Mouse (Mus musculus) embryonic facial prominence, embryonic 13.5 days (tissue): Measurements from ENCODE around the gene Mphosph6. TPM values are rescaled to one million over a fixed set of nuclear protein-coding genes. Genes with fewer than 3 reads are reported as not detected.

ENCODE experiments used
- ATAC-seq: fragments of 200-750 bp; cut with Nextera tagmentation; 2 replicates; pipeline ENCODE4 v1.8.0; 2017; ENCODE audit warnings: low read depth; ENCODE audit not compliant: insufficient number of reproducible peaks, insufficient read depth, low FRiP score, low TSS enrichment
- H3K27ac ChIP-seq: fragments of 300-500 bp; sonication (generic); 2 replicates; pipeline ENCODE4 v1.5.1; 2015; ENCODE audit warnings: moderate library complexity, mild to moderate bottlenecking, inconsistent platforms
- H3K27me3 ChIP-seq: fragments of 300-500 bp; sonication (generic); 2 replicates; pipeline ENCODE4 v1.6.1; 2015; ENCODE audit warnings: mild to moderate bottlenecking, inconsistent platforms
- H3K36me3 ChIP-seq: fragments of 300-500 bp; sonication (generic); 2 replicates; pipeline ENCODE4 v1.6.1; 2015; ENCODE audit warnings: mild to moderate bottlenecking, inconsistent platforms
- H3K4me1 ChIP-seq: fragments of 300-500 bp; sonication (generic); 2 replicates; pipeline ENCODE4 v1.6.1; 2015; ENCODE audit warnings: inconsistent platforms
- H3K4me2 ChIP-seq: fragments of 300-500 bp; sonication (generic); 2 replicates; pipeline ENCODE4 v1.6.1; 2015; ENCODE audit warnings: moderate library complexity, mild to moderate bottlenecking, inconsistent platforms
- H3K4me3 ChIP-seq: fragments of 300-500 bp; sonication (generic); 2 replicates; pipeline ENCODE4 v1.5.1; 2015; ENCODE audit warnings: mild to moderate bottlenecking, inconsistent platforms
- H3K9ac ChIP-seq: fragments of 300-500 bp; sonication (generic); 2 replicates; pipeline ENCODE4 v1.6.1; 2015; ENCODE audit warnings: mild to moderate bottlenecking, inconsistent platforms
- H3K9me3 ChIP-seq: fragments of 300-500 bp; sonication (generic); 2 replicates; pipeline ENCODE4 v1.6.1; 2016; ENCODE audit warnings: inconsistent platforms
- WGBS: fragments of 180-500 bp; shearing (Covaris S2); methylation state at CpG from one replicate; pipeline ENCODE4 v1.1.7; 2015; ENCODE audit warnings: mixed read lengths; 5-methylcytosine and 5-hydroxymethylcytosine counted together
- polyA plus RNA-seq: library from polyadenylated mRNA; unstranded; fragments of >200 nt; fragmentation: Nextera tagmentation; extraction: Ambion mirVana; gene quantifications from 2 replicates; pipeline ENCODE4 v1.2.1, GENCODE M21; 2015

Gene Mphosph6
- polyA plus RNA-seq, 1 experiment from 2014 or later, result 56.7 TPM

GRCm38 (mm10) chr8:117786428-117786827 is 15.3 kb downstream of the Mphosph6 start:
- 90% methylated on average over 3 of the region's 3 CpGs for WGBS
- H3K27ac ChIP-seq, result no peak overlapping the region
- H3K4me1 ChIP-seq, result no peaks in the 10 kb centered on the region
- no peak overlapping the region for H3K4me3 ChIP-seq
- H3K9ac ChIP-seq, result no peak overlapping the region
- peaks cover 12% of the 10 kb centered on the region for H3K9me3 ChIP-seq
- ATAC-seq, result no peak
- H3K4me2 ChIP-seq, result no peak overlapping the region
- H3K27me3 ChIP-seq, result no peaks in the 10 kb centered on the region
- peaks cover 46% of the 10 kb centered on the region for H3K36me3 ChIP-seq

GRCm38 (mm10) chr8:117783021-117783420 is 18.7 kb downstream of the Mphosph6 start:
- WGBS, result 93% methylated on average over 7 of the region's 7 CpGs
- Histone ChIP-seq H3K9ac (no peak overlapping the region), H3K36me3 (peaks cover 14% of the 10 kb centered on the region), H3K4me2 (no peak overlapping the region), H3K9me3 (peaks cover 12% of the 10 kb centered on the region), H3K27me3 (no peaks in the 10 kb centered on the region), H3K4me3 (no peak overlapping the region), H3K27ac (no peak overlapping the region), H3K4me1 (no peaks in the 10 kb centered on the region)
- no peak for ATAC-seq

- no peak overlapping the region for H3K4me3 ChIP-seq
Observed at GRCm38 (mm10) chr8:117781375-117782129, 20.2 kb downstream of the Mphosph6 start.

GRCm38 (mm10) chr8:117779344-117779743 is 22.4 kb downstream of the Mphosph6 start:
- H3K4me3 ChIP-seq, result no peak overlapping the region
- no peak overlapping the region for H3K4me2 ChIP-seq
- H3K9ac ChIP-seq, result no peak overlapping the region
- no peak overlapping the region for H3K27ac ChIP-seq
- H3K9me3 ChIP-seq, result no peaks in the 10 kb centered on the region
- H3K27me3 ChIP-seq, result no peaks in the 10 kb centered on the region
- no peaks in the 10 kb centered on the region for H3K36me3 ChIP-seq
- no peak for ATAC-seq
- WGBS, result 75% methylated on average over 6 of the region's 6 CpGs
- H3K4me1 ChIP-seq, result no peaks in the 10 kb centered on the region

More at GRCm38 (mm10) chr8:117781375-117782129, 20.2 kb downstream of the Mphosph6 start:
- H3K36me3 ChIP-seq, result no peaks in the 10 kb centered on the region
- H3K27me3 ChIP-seq, result no peaks in the 10 kb centered on the region
- H3K4me2 ChIP-seq, result no peak overlapping the region
- 71% methylated on average over 6 of the region's 6 CpGs for WGBS
- no peaks in the 10 kb centered on the region for H3K4me1 ChIP-seq
- H3K9me3 ChIP-seq, result no peaks in the 10 kb centered on the region
- no peak for ATAC-seq
- H3K27ac ChIP-seq, result no peak overlapping the region
- no peak overlapping the region for H3K9ac ChIP-seq

- Histone ChIP-seq H3K9me3 (no peaks in the 10 kb centered on the region), H3K4me1 (no peaks in the 10 kb centered on the region), H3K4me2 (no peak overlapping the region), H3K27ac (no peak overlapping the region), H3K9ac (no peak overlapping the region), H3K36me3 (no peaks in the 10 kb centered on the region), H3K27me3 (no peaks in the 10 kb centered on the region), H3K4me3 (no peak overlapping the region)
- no peak for ATAC-seq
- WGBS, result 70% methylated on average over 11 of the region's 11 CpGs
Observed at GRCm38 (mm10) chr8:117778531-117779322, 23.0 kb downstream of the Mphosph6 start.

GRCm38 (mm10) chr8:117776075-117776474 is 25.7 kb downstream of the Mphosph6 start:
- 84% methylated on average over 10 of the region's 10 CpGs for WGBS
- Histone ChIP-seq H3K4me3 (no peak overlapping the region), H3K4me1 (no peaks in the 10 kb centered on the region), H3K9me3 (no peaks in the 10 kb centered on the region), H3K9ac (no peak overlapping the region), H3K27ac (no peak overlapping the region), H3K4me2 (no peak overlapping the region), H3K27me3 (no peaks in the 10 kb centered on the region), H3K36me3 (no peaks in the 10 kb centered on the region)
- no peak for ATAC-seq

- no peak overlapping the region for H3K4me3 ChIP-seq
- H3K27ac ChIP-seq, result no peak overlapping the region
- H3K4me1 ChIP-seq, result no peaks in the 10 kb centered on the region
- no peaks in the 10 kb centered on the region for H3K27me3 ChIP-seq
- no peaks in the 10 kb centered on the region for H3K9me3 ChIP-seq
- ATAC-seq, result no peak; the same call in 1 of the 2 replicates
- H3K9ac ChIP-seq, result no peak overlapping the region
- no peak overlapping the region for H3K4me2 ChIP-seq
- H3K36me3 ChIP-seq, result no peaks in the 10 kb centered on the region
- 43% methylated on average over 10 of the region's 10 CpGs for WGBS
Observed at GRCm38 (mm10) chr8:117775626-117776025, 26.1 kb downstream of the Mphosph6 start.

- Histone ChIP-seq H3K27ac (no peak overlapping the region), H3K4me1 (no peaks in the 10 kb centered on the region), H3K27me3 (no peaks in the 10 kb centered on the region), H3K9me3 (no peaks in the 10 kb centered on the region), H3K9ac (no peak overlapping the region), H3K4me3 (no peak overlapping the region), H3K36me3 (no peaks in the 10 kb centered on the region), H3K4me2 (no peak overlapping the region)
- 57% methylated on average over 2 of the region's 2 CpGs for WGBS
- no peak for ATAC-seq
Observed at GRCm38 (mm10) chr8:117772597-117772996, 29.1 kb downstream of the Mphosph6 start.

- Histone ChIP-seq H3K27me3 (no peaks in the 10 kb centered on the region), H3K9me3 (no peaks in the 10 kb centered on the region), H3K4me2 (no peak overlapping the region), H3K9ac (no peak overlapping the region), H3K36me3 (no peaks in the 10 kb centered on the region), H3K4me1 (no peaks in the 10 kb centered on the region), H3K27ac (no peak overlapping the region), H3K4me3 (no peak overlapping the region)
- 64% methylated on average over 2 of the region's 2 CpGs for WGBS
- no peak for ATAC-seq
Observed at GRCm38 (mm10) chr8:117772126-117772525, 29.6 kb downstream of the Mphosph6 start.

GRCm38 (mm10) chr8:117771115-117771836 is 30.5 kb downstream of the Mphosph6 start:
- H3K27ac ChIP-seq, result no peak overlapping the region
- no peak overlapping the region for H3K4me2 ChIP-seq
- H3K4me1 ChIP-seq, result no peaks in the 10 kb centered on the region
- no peak overlapping the region for H3K9ac ChIP-seq
- H3K4me3 ChIP-seq, result no peak overlapping the region
- no peaks in the 10 kb centered on the region for H3K27me3 ChIP-seq
- no peak for ATAC-seq
- WGBS, result 81% methylated on average over 9 of the region's 9 CpGs
- H3K9me3 ChIP-seq, result no peaks in the 10 kb centered on the region
- no peaks in the 10 kb centered on the region for H3K36me3 ChIP-seq

GRCm38 (mm10) chr8:117768971-117769370 is 32.8 kb downstream of the Mphosph6 start:
- Histone ChIP-seq H3K27ac (no peak overlapping the region), H3K4me3 (no peak overlapping the region), H3K4me1 (no peaks in the 10 kb centered on the region), H3K36me3 (no peaks in the 10 kb centered on the region), H3K4me2 (no peak overlapping the region), H3K9me3 (no peaks in the 10 kb centered on the region), H3K27me3 (no peaks in the 10 kb centered on the region), H3K9ac (no peak overlapping the region)
- 55% methylated on average over 7 of the region's 7 CpGs for WGBS
- ATAC-seq, result no peak
